Mouse (Mus musculus) CH12.LX (cell line): ENCODE results near the gene Arhgef10l. TPM values are rescaled to one million over a fixed set of nuclear protein-coding genes. Genes with fewer than 3 reads are reported as not detected.

Source experiments
- DNase-seq: peaks from one replicate; pipeline ENCODE4 v3.0.0-alpha.2; 2013; ENCODE audit errors: extremely low read depth
- H3K27ac ChIP-seq: 2 replicates; pipeline ENCODE4 v1.5.1; 2012; ENCODE audit warnings: low read depth, mild to moderate bottlenecking, control low read depth, moderate library complexity; ENCODE audit not compliant: insufficient read depth
- H3K27me3 ChIP-seq: replicated peaks from 2 replicates; pipeline ENCODE3; 2012; ENCODE audit warnings: inconsistent platforms
- H3K36me3 ChIP-seq, 2 experiments: replicated peaks in 1 of 2; 2 replicates each; pipeline versions ENCODE3 to v1.6.1; 2012; ENCODE audit warnings: inconsistent platforms in 1 of 2, low read length in 1 of 2, mild to moderate bottlenecking in 1 of 2, mixed read lengths in 1 of 2, moderate library complexity in 1 of 2; ENCODE audit not compliant: control insufficient read depth in 1 of 2, insufficient read depth in 1 of 2
- H3K4me1 ChIP-seq, 2 experiments: 2 replicates each; pipeline ENCODE4 v1.6.1; 2012; ENCODE audit warnings: inconsistent platforms in 1 of 2, moderate library complexity in 1 of 2; ENCODE audit not compliant: insufficient read depth in 2 of 2, control insufficient read depth in 1 of 2
- H3K4me2 ChIP-seq: 2 replicates; pipeline ENCODE4 v1.6.1; 2012; ENCODE audit warnings: low read depth, mild to moderate bottlenecking, control low read depth; ENCODE audit not compliant: poor library complexity, insufficient read depth, severe bottlenecking
- H3K4me3 ChIP-seq, 3 experiments: fragments of 150-350 bp in 1 of 3; sonication (generic) in 1 of 3; replicated peaks in 1 of 3; 2 replicates each; pipeline versions ENCODE3 to v1.5.1; 2011 to 2012; ENCODE audit warnings: low read depth in 2 of 3, low read length in 2 of 3, mild to moderate bottlenecking in 2 of 3, moderate library complexity in 2 of 3, control low read depth in 1 of 3, improper control_type of control experiment in 1 of 3, inconsistent platforms in 1 of 3, mixed read lengths in 1 of 3; ENCODE audit not compliant: poor library complexity in 1 of 3
- H3K79me2 ChIP-seq: replicated peaks from 2 replicates; pipeline ENCODE4 v1.6.1; 2012; ENCODE audit warnings: mild to moderate bottlenecking, moderate library complexity; ENCODE audit not compliant: control insufficient read depth, poor library complexity, insufficient read depth, severe bottlenecking; ENCODE audit errors: extremely low read depth
- H3K9ac ChIP-seq: 2 replicates; pipeline ENCODE4 v1.6.1; 2012; ENCODE audit warnings: low read depth, mild to moderate bottlenecking, control low read depth, moderate library complexity; ENCODE audit not compliant: insufficient read depth
- H3K9me3 ChIP-seq: replicated peaks from 2 replicates; pipeline ENCODE3; 2012; ENCODE audit warnings: low read length, inconsistent platforms, mixed read lengths
- BHLHE40 ChIP-seq: IDR thresholded peaks from 2 replicates; pipeline ENCODE4 v1.6.1; 2011; ENCODE audit warnings: mild to moderate bottlenecking, low read depth, low read length, improper control_type of control experiment
- CHD1 ChIP-seq: IDR thresholded peaks from 2 replicates; pipeline ENCODE4 v1.6.1; 2012; ENCODE audit warnings: low read depth, low read length, improper control_type of control experiment, inconsistent platforms
- CHD2 ChIP-seq: IDR thresholded peaks from 2 replicates; pipeline ENCODE4 v1.6.1; 2011; ENCODE audit warnings: low read length, improper control_type of control experiment
- E2F4 ChIP-seq: IDR thresholded peaks from 2 replicates; pipeline ENCODE4 v1.6.1; 2011; ENCODE audit warnings: low read depth, low read length, improper control_type of control experiment; ENCODE audit not compliant: insufficient replicate concordance
- ELF1 ChIP-seq: IDR thresholded peaks from 2 replicates; pipeline ENCODE4 v1.6.1; 2014; ENCODE audit warnings: low read depth, mild to moderate bottlenecking, inconsistent platforms, low read length, improper control_type of control experiment
- EP300 ChIP-seq: IDR thresholded peaks from 2 replicates; pipeline ENCODE4 v1.6.1; 2011; ENCODE audit warnings: low read length, improper control_type of control experiment
- HCFC1 ChIP-seq: IDR thresholded peaks from 2 replicates; pipeline ENCODE4 v1.6.1; 2012; ENCODE audit warnings: low read depth, mild to moderate bottlenecking, inconsistent platforms, low read length, improper control_type of control experiment
- IRF4 ChIP-seq: IDR thresholded peaks from 2 replicates; pipeline ENCODE4 v1.6.1; 2014; ENCODE audit warnings: low read depth, mild to moderate bottlenecking, inconsistent platforms, low read length, improper control_type of control experiment
- JUN ChIP-seq: IDR thresholded peaks from 2 replicates; pipeline ENCODE4 v1.6.1; 2011; ENCODE audit warnings: low read depth, mild to moderate bottlenecking, low read length, improper control_type of control experiment, moderate library complexity; ENCODE audit not compliant: insufficient read depth
- MEF2A ChIP-seq: IDR thresholded peaks from 2 replicates; pipeline ENCODE4 v1.6.1; 2014; ENCODE audit warnings: low read depth, mild to moderate bottlenecking, inconsistent platforms, low read length, improper control_type of control experiment, borderline replicate concordance
- MYC ChIP-seq: IDR thresholded peaks from 2 replicates; pipeline ENCODE4 v1.6.1; 2011; ENCODE audit warnings: low read depth, mild to moderate bottlenecking, improper control_type of control experiment, low read length
- NRF1 ChIP-seq: IDR thresholded peaks from 2 replicates; pipeline ENCODE4 v1.6.1; 2014; ENCODE audit warnings: low read depth, mild to moderate bottlenecking, inconsistent platforms, low read length, improper control_type of control experiment, moderate library complexity
- POLR2A ChIP-seq: IDR thresholded peaks from 2 replicates; pipeline ENCODE4 v1.6.1; 2011; ENCODE audit warnings: low read depth, mild to moderate bottlenecking, improper control_type of control experiment, low read length
- POLR2AphosphoS2 ChIP-seq: IDR thresholded peaks from 2 replicates; pipeline ENCODE4 v1.6.1; 2011; ENCODE audit warnings: low read depth, low read length, improper control_type of control experiment
- RAD21 ChIP-seq: IDR thresholded peaks from 2 replicates; pipeline ENCODE4 v1.6.1; 2011; ENCODE audit warnings: low read depth, mild to moderate bottlenecking, low read length, improper control_type of control experiment, moderate library complexity
- SIN3A ChIP-seq: IDR thresholded peaks from 2 replicates; pipeline ENCODE4 v1.6.1; 2012; ENCODE audit warnings: low read length, improper control_type of control experiment, inconsistent platforms
- SMC3 ChIP-seq: IDR thresholded peaks from 2 replicates; pipeline ENCODE4 v1.6.1; 2011; ENCODE audit warnings: low read depth, low read length, improper control_type of control experiment
- UBTF ChIP-seq: IDR thresholded peaks from 2 replicates; pipeline ENCODE4 v1.6.1; 2012; ENCODE audit warnings: low read depth, mild to moderate bottlenecking, inconsistent platforms, low read length, improper control_type of control experiment, moderate library complexity
- USF2 ChIP-seq: conservative IDR thresholded peaks from 2 replicates; pipeline ENCODE4 v1.6.1; 2011; ENCODE audit warnings: low read depth, low read length, improper control_type of control experiment
- ZKSCAN1 ChIP-seq: IDR thresholded peaks from 2 replicates; pipeline ENCODE4 v1.6.1; 2012; ENCODE audit warnings: low read depth, inconsistent platforms, low read length, improper control_type of control experiment, borderline replicate concordance
- ZMIZ1 ChIP-seq: IDR thresholded peaks from 2 replicates; pipeline ENCODE4 v1.6.1; 2012; ENCODE audit warnings: low read depth, mild to moderate bottlenecking, inconsistent platforms, low read length, improper control_type of control experiment
- dilution Hi-C: fragments of 300-500 bp; cut with MboI; formaldehyde crosslinking; loops from 2 replicates; pipeline ENCODE4 v1.14.3; 2020; ENCODE audit warnings: low sequenced_read_pairs; ENCODE audit not compliant: extremely low pct_unique_long_range_greater_than_20kb, extremely low pct_ligation_motif_present
- in situ Hi-C: fragments of 300-500 bp; cut with MboI; formaldehyde crosslinking; loops from 3 replicates; pipeline ENCODE4 v1.14.3; 2019; ENCODE audit warnings: low sequenced_read_pairs, low pct_ligation_motif_present, low pct_unique_long_range_greater_than_20kb, mixed read lengths
- polyA plus RNA-seq: library from polyadenylated mRNA; unstranded; fragments of >175 nt; gene quantifications from 2 replicates; pipeline ENCODE4 v1.2.1, GENCODE M21; 2012; ENCODE audit warnings: low read depth; ENCODE audit not compliant: insufficient read length
- total RNA-seq, 2 experiments: library from RNA; depleted of rRNA; stranded (reverse); fragments of 300-350 nt in 1 of 2; fragments of >200 nt in 1 of 2; gene quantifications; 2 replicates each; pipeline ENCODE4 v1.2.3; 2012 to 2014

Arhgef10l gene
- total and polyA plus RNA-seq, 3 experiments: 4.5 to 15.8 (median 10.2) TPM

DNA sequence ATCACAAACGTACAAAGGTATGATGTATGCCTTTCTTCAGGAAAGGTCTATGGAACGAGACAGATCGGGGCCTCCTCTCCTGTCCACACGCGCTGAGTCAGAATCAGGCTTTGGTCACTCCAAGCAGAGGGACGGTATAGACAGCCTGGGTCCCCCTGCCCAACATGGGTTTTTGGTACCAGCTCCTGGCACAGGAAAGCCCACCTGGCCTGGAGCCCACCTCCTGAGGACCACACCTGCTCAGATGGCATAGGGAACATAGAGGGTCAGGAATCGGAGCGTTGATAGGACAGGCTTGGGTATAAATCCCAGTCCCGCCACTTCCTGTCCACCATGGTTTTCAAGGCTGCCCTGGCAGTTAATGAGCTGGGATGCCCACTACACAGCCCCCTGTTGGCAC, 145.1 kb downstream of the Arhgef10l start:
- no peak overlapping the region for H3K27ac ChIP-seq
- H3K4me1 ChIP-seq: peaks cover 4 to 8% of the 10 kb centered on the region in 2 experiments
- TF ChIP-seq ZMIZ1: no peak
- TF ChIP-seq UBTF: no peak
- TF ChIP-seq ELF1: no peak
- TF ChIP-seq POLR2A: no peak
- TF ChIP-seq BHLHE40: no peak
- TF ChIP-seq, all 38 proteins: peak for 0
- Histone ChIP-seq H3K9me3 (no peaks in the 10 kb centered on the region), H3K9ac (no peak overlapping the region), H3K4me2 (no peak overlapping the region), H3K36me3 (peaks cover 3 to 90% of the 10 kb centered on the region in 2 experiments), H3K27me3 (no peaks in the 10 kb centered on the region), H3K79me2 (no peaks in the 10 kb centered on the region), H3K4me3 (no peak overlapping the region)
- in situ Hi-C loops: no loop called here
- DNase-seq: no peak
- dilution Hi-C loops: no loop called here

- dilution Hi-C loops: no loop called here
- H3K27me3 ChIP-seq: no peaks in the 10 kb centered on the region
- H3K4me2 ChIP-seq: no peak overlapping the region
- H3K4me1 ChIP-seq: peaks cover 0 to 1% of the 10 kb centered on the region in 2 experiments; a peak in 2 of 4 replicates
- no peak overlapping the region for H3K27ac ChIP-seq
- in situ Hi-C loops: no loop called here
- H3K36me3 ChIP-seq: peaks cover 0 to 50% of the 10 kb centered on the region in 2 experiments
- no peak for DNase-seq
- no peak overlapping the region for H3K4me3 ChIP-seq
- no peaks in the 10 kb centered on the region for H3K9me3 ChIP-seq
- H3K79me2 ChIP-seq: no peaks in the 10 kb centered on the region
- no peak overlapping the region for H3K9ac ChIP-seq
- TF ChIP-seq CHD2 (no peak), RAD21 (no peak), HCFC1 (no peak), ZMIZ1 (no peak), MYC (no peak), SMC3 (no peak), USF2 (no peak), POLR2AphosphoS2 (no peak), ZKSCAN1 (no peak), EP300 (no peak), UBTF (no peak)
- TF ChIP-seq, all 38 proteins: peak for 0
Observed at GRCm38 (mm10) chr4:140513797-140514196, 152.0 kb downstream of the Arhgef10l start.

- Histone ChIP-seq H3K9me3 (no peaks in the 10 kb centered on the region), H3K27ac (no peak overlapping the region), H3K79me2 (no peaks in the 10 kb centered on the region), H3K4me1 (no peaks in the 10 kb centered on the region; a peak in 1 of 4 replicates), H3K36me3 (peaks cover 0 to 18% of the 10 kb centered on the region in 2 experiments), H3K27me3 (peaks cover 7% of the 10 kb centered on the region), H3K4me3 (no peak overlapping the region), H3K9ac (no peak overlapping the region), H3K4me2 (no peak overlapping the region)
- TF ChIP-seq EP300 (no peak), ZMIZ1 (no peak), HCFC1 (no peak), POLR2A (no peak), CHD1 (no peak), ZKSCAN1 (no peak), SIN3A (no peak), MEF2A (no peak), JUN (no peak), RAD21 (no peak), SMC3 (no peak), USF2 (no peak), NRF1 (no peak), IRF4 (no peak), UBTF (no peak), E2F4 (no peak)
- dilution Hi-C loops: no loop called here
- in situ Hi-C loops: no loop called here
- no peak for DNase-seq
Observed at GRCm38 (mm10) chr4:140509856-140510255, 156.0 kb downstream of the Arhgef10l start.
